Mouse (Mus musculus) liver, postnatal 0 days (tissue): ENCODE measurements around the gene Phldb1.

Experiments used
- CTCF ChIP-seq: sonication (generic); IDR thresholded peaks from 2 replicates; pipeline ENCODE4 v1.5.1; 2016; ENCODE audit warnings: antibody characterized with exemption, low read depth
- EP300 ChIP-seq: IDR thresholded peaks from 2 replicates; pipeline ENCODE4 v1.6.1; 2016; ENCODE audit warnings: antibody characterized with exemption, low read depth, mild to moderate bottlenecking

- TF ChIP-seq EP300 (no peak), CTCF (no peak)
These were observed 19.2 kb downstream of the Phldb1 start for GRCm38 (mm10) chr9:44715705-44716362.
